Mouse (Mus musculus) frontal cortex, postnatal 10 days (tissue): ENCODE measurements around the gene Ptpdc1.

Experiments
- DNase-seq, 2 experiments: peaks; one replicate each; pipeline ENCODE4 v3.0.0; 2022; ENCODE audit warnings: low spot score in 2 of 2, mixed read lengths in 1 of 2

Gene Ptpdc1

GRCm38 (mm10) chr13:48548296-48548695 is 77.2 kb downstream of the Ptpdc1 start:
- peak in 1 of 2 experiments; percentile 5 for DNase-seq

- peak in 1 of 2 experiments; percentile 11 for DNase-seq
These were observed 77.8 kb downstream of the Ptpdc1 start for GRCm38 (mm10) chr13:48547623-48548022.

DNA sequence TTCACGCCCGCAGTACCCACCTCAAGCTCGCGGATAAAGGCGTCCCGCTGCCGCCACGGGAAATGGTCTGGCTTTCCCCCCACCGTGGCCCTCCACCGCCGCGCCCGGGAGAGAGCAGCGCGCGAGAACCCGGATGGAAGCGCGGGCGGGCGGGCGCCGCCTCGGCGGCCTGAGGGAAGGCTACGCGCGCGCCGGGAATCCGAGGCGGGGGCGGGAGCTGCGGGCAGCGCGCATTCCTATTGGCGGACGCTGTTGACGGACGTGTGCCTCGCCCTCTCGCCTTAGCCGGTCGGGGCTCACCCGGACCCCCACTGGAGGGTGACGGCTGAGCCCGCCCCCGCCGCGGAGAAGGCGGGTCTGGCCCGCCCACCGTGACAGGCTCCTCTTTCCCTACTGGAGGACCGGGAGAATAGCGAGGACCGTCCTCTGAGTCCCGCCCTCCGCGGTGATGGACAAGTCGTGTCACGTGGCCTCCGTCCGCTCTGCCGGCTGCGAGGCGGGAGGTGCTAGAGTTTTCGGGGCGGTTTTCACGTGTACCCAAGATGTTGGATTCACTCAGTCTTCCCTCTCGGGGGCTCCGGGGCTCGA is 79.0 kb downstream of the Ptpdc1 start:
- peak; percentile 100 for DNase-seq

- peak; percentile 94 to 96 for DNase-seq
These were observed 79.8 kb downstream of the Ptpdc1 start for GRCm38 (mm10) chr13:48545476-48546281.

DNA sequence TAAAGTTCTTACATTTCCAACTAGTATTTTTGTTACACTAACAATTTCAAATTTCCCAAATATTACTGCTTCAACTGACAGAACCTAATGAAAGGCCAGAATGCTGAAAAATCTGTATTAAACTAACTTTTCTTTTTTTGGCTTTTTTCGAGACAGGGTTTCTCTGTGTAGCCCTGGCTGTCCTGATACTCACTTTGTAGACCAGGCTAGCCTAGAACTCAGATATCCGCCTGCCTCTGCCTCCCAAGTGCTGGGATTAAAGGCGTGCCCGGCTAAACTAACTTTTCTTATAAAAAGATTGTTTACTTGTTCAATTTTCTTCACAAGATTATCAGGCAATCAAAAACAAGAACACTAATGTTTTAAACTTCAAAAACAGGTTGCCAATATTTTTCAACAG is 80.6 kb downstream of the Ptpdc1 start:
- DNase-seq = no peak

DNA sequence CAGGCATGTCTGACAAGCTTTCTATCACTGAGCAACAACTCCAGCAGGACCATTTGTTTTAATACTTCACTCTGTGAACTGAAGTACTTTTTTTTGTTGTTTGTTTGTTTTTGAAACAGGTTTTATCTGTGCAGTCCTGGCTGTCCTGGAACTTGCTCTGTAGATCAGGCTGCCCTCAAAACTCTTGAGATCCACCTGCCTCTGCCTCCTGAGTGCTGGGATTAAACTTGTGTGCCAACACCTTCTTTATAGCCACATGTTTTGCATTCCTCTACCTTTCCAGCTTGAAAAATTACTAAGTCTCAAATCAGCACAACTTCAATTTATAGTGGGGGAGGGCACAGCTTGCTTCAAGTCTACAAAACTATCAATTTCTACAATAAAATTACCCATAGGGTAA is 81.1 kb downstream of the Ptpdc1 start:
- no peak for DNase-seq

GRCm38 (mm10) chr13:48540488-48540887 is 85.0 kb downstream of the Ptpdc1 start:
- DNase-seq = no peak

GRCm38 (mm10) chr13:48533441-48533840 is 92.0 kb downstream of the Ptpdc1 start:
- DNase-seq = no peak

DNA sequence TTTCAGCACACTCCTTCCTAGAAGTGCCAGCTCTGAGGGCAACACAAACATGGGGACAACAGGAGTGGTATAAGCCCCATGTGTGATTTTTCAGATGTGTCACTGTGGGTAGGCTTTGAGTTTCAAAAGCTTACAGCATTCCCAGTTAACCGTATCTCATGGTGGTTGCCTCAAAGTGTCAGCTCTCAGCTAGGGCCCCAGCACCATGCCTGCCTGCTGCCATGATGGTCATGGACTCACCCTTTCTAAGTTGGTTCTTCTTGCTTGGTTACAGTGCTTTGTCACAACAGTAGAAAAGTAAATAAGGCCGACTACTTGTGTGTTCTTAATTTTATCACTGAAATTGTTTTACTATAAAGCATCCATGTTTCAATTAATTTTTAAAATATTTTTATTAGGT is 94.0 kb downstream of the Ptpdc1 start:
- DNase-seq = no peak

GRCm38 (mm10) chr13:48530685-48531084 is 94.8 kb downstream of the Ptpdc1 start:
- no peak for DNase-seq

DNA sequence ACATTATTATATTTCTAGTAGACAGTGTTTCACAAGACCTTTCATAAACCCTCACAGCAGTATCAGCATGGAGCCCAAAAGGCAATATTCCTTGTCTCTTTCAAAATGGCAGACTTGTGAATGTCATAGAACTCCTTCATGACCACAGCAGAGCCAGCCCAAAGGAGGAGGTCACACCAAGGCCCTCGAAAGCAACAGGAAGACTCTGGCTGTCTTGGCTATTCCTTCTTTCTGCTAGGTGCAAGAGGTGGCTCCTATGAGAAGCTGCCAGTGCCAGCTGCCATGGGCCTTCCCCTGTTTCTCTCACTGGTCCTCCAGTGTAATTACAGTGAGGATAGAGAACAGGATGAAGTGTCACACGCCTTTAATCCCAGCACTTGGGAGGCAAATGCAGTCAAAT is 96.4 kb downstream of the Ptpdc1 start:
- no peak for DNase-seq

DNA sequence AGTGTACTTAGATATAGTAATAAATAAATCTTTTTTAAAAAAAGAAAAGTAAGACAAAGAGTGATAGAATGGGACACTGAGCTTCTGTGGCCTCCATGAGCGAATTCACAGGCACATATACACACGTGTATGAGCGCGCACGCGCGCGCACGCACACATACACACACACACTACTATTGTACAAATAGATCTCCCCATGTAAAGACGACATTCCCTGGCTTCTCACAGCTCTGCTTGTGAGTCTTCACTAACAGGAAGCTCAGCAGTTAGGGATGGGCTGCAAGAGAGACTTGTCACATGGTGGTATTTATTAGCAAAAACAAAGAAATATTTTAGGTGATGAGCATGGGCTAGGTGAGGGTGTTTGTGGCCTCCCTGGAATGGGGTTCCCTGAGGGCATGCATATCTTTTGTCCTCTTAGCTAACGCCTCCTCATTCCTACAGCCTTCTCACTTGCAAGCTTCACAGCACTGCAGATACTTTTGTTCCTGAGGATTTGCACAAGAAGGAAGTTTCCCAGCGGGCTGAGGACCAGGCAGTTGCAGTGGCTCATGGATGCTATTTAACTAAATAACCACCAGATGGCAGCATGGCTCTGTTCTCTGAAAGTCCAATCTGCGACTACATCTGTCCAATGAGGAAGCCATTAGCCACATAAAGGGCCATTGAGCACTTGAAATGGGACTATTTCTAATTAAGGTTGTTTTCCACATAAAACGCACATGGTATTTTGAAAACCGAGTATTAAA is 97.2 kb downstream of the Ptpdc1 start:
- peak in 1 of 2 experiments; percentile 61 for DNase-seq
